32 mouse cellular contexts compared by ENCODE assay signal in genomic region chr5:42433147-42433546, GRCm38 (mm10).
DNase-seq lines count a peak whose midpoint lies in the region; ATAC-seq and TF ChIP-seq lines count a peak whose summit lies in the region.
"Had no signal": no experiment of that assay in that cellular context is flagged by ENCODE, and none has a peak within 500 bp of the region (broad histone marks: within the 10 kb centered on the region; RNA-seq: fewer than 3 reads in every experiment).

No protein-coding gene starts in this region.

- H3K36me3 ChIP-seq in forebrain, embryonic 14.5 days (ENCODE audit: control insufficient read depth, insufficient read depth, low read length): no peaks in the 10 kb centered on the region
- H3K36me3 ChIP-seq in forebrain, embryonic 10.5 days (replicated peaks): no peaks in the 10 kb centered on the region
- H3K36me3 ChIP-seq in hindbrain, postnatal 0 days (ENCODE audit: insufficient read depth, low read length): no peaks in the 10 kb centered on the region
- no peaks in the 10 kb centered on the region for H3K36me3 ChIP-seq in hindbrain, embryonic 12.5 days
- H3K36me3 ChIP-seq in neural tube, embryonic 15.5 days: no peaks in the 10 kb centered on the region
- H3K36me3 ChIP-seq: embryonic facial prominence, embryonic 12.5 days; heart, embryonic 10.5 days; heart, embryonic 15.5 days had no signal

- no peaks in the 10 kb centered on the region for H3K27me3 ChIP-seq in forebrain, embryonic 14.5 days (replicated peaks; ENCODE audit: control insufficient read depth, insufficient read depth, low read length)
- no peaks in the 10 kb centered on the region for H3K27me3 ChIP-seq in forebrain, embryonic 10.5 days (ENCODE audit: poor library complexity, severe bottlenecking)
- H3K27me3 ChIP-seq in hindbrain, postnatal 0 days (ENCODE audit: insufficient read depth, low read length): no peaks in the 10 kb centered on the region
- H3K27me3 ChIP-seq in hindbrain, embryonic 12.5 days: no peaks in the 10 kb centered on the region
- no peaks in the 10 kb centered on the region for H3K27me3 ChIP-seq in neural tube, embryonic 15.5 days (replicated peaks)
- H3K27me3 ChIP-seq: CH12.LX; embryonic facial prominence, embryonic 12.5 days; heart, embryonic 15.5 days had no signal

- H3K4me2 ChIP-seq in forebrain, embryonic 14.5 days (ENCODE audit: low read length): no peak overlapping the region
- no peak overlapping the region for H3K4me2 ChIP-seq in hindbrain, postnatal 0 days (ENCODE audit: low read depth, low read length)
- H3K4me2 ChIP-seq in hindbrain, embryonic 12.5 days (replicated peaks): no peak overlapping the region
- no peak overlapping the region for H3K4me2 ChIP-seq in neural tube, embryonic 15.5 days
- H3K4me2 ChIP-seq: embryonic facial prominence, embryonic 12.5 days; heart, embryonic 15.5 days; hindbrain, embryonic 14.5 days had no signal

- no peaks in the 10 kb centered on the region for H3K9me3 ChIP-seq in forebrain, embryonic 14.5 days (replicated peaks; ENCODE audit: control insufficient read depth, low read length)
- H3K9me3 ChIP-seq in forebrain, embryonic 10.5 days: no peaks in the 10 kb centered on the region
- no peaks in the 10 kb centered on the region for H3K9me3 ChIP-seq in hindbrain, postnatal 0 days (ENCODE audit: low read length)
- no peaks in the 10 kb centered on the region for H3K9me3 ChIP-seq in hindbrain, embryonic 12.5 days (replicated peaks)
- H3K9me3 ChIP-seq in neural tube, embryonic 15.5 days (replicated peaks): no peaks in the 10 kb centered on the region
- H3K9me3 ChIP-seq: embryonic facial prominence, embryonic 12.5 days; heart, embryonic 10.5 days; heart, embryonic 15.5 days had no signal

- TF ChIP-seq CTCF in hindbrain, postnatal 0 days (IDR thresholded peaks at IDR 0.05; ENCODE audit: low read depth): no peak

- 84% methylated on average over 3 of the region's 3 CpGs for WGBS in forebrain, embryonic 14.5 days
- 93% methylated on average over 3 of the region's 3 CpGs for WGBS in forebrain, embryonic 10.5 days
- WGBS in hindbrain, postnatal 0 days: 65% methylated on average over 3 of the region's 3 CpGs
- 88% methylated on average over 3 of the region's 3 CpGs for WGBS in hindbrain, embryonic 12.5 days
- WGBS in neural tube, embryonic 15.5 days: 83% methylated on average over 3 of the region's 3 CpGs

- no peak overlapping the region for H3K4me3 ChIP-seq in forebrain, embryonic 14.5 days (ENCODE audit: low read depth, low read length)
- no peak overlapping the region for H3K4me3 ChIP-seq in forebrain, embryonic 10.5 days
- no peak overlapping the region for H3K4me3 ChIP-seq in hindbrain, postnatal 0 days (ENCODE audit: low read length)
- no peak overlapping the region for H3K4me3 ChIP-seq in hindbrain, embryonic 12.5 days
- H3K4me3 ChIP-seq in neural tube, embryonic 15.5 days (replicated peaks): no peak overlapping the region
- H3K4me3 ChIP-seq: embryonic facial prominence, embryonic 12.5 days; heart, embryonic 10.5 days; heart, embryonic 15.5 days had no signal

- H3K27ac ChIP-seq in forebrain, embryonic 14.5 days (ENCODE audit: low read depth, low read length): no peak overlapping the region
- no peak overlapping the region for H3K27ac ChIP-seq in forebrain, embryonic 10.5 days
- peak overlapping the region; percentile 17; the same call in 1 of the 2 replicates for H3K27ac ChIP-seq in hindbrain, postnatal 0 days
- H3K27ac ChIP-seq in hindbrain, embryonic 12.5 days: no peak overlapping the region
- no peak overlapping the region for H3K27ac ChIP-seq in neural tube, embryonic 15.5 days (replicated peaks)
- H3K27ac ChIP-seq: embryonic facial prominence, embryonic 12.5 days; heart, embryonic 10.5 days; heart, embryonic 15.5 days; hindbrain, embryonic 14.5 days; kidney, postnatal 0 days; liver, embryonic 14.5 days; macrophage had no signal

- peak; percentile 79 for ATAC-seq in cerebellum, adult (ENCODE audit: insufficient number of reproducible peaks, low FRiP score, low TSS enrichment)
- peak; percentile 63; the same call in 1 of the 2 replicates for ATAC-seq in forebrain, embryonic 14.5 days
- peak; percentile 43; the same call in 1 of the 2 replicates for ATAC-seq in hindbrain, postnatal 0 days
- ATAC-seq in hindbrain, embryonic 12.5 days (ENCODE audit: low FRiP score): no peak
- ATAC-seq in neural tube, embryonic 15.5 days (ENCODE audit: low FRiP score): no peak
- ATAC-seq: activated CD4-positive, CD25-positive, alpha-beta regulatory T cell, adult 4 months; intestine, embryonic 16.5 days had no signal

- DNase-seq in cerebellum, adult 11 months: no peak
- peak; percentile 17 for DNase-seq in forebrain, embryonic 14.5 days (ENCODE audit: low spot score)
- no peak for DNase-seq in forebrain, embryonic 10.5 days (ENCODE audit: extremely low spot score, low spot score)
- DNase-seq in hindbrain, postnatal 0 days (ENCODE audit: low spot score): peak; percentile 11
- peak; percentile 5 to 19 for DNase-seq in cerebellum, postnatal 36 days
- DNase-seq: adrenal gland, adult 2 months; adrenal gland, postnatal 36 days; embryo, embryonic 11 days; gastrocnemius, postnatal 25 days; heart, adult 11 months; kidney, adult 8-10 months; kidney, postnatal 4 days; liver; lung, adult 2 months; lung, postnatal 10 days; midbrain, embryonic 14.5 days; right cerebral cortex, postnatal 25 days; thymus, adult 18-20 months; thymus, postnatal 25 days had no signal

- H3K9ac ChIP-seq in forebrain, embryonic 14.5 days (ENCODE audit: low read length): no peak overlapping the region
- H3K9ac ChIP-seq in hindbrain, postnatal 0 days (replicated peaks; ENCODE audit: low read length): no peak overlapping the region
- no peak overlapping the region for H3K9ac ChIP-seq in hindbrain, embryonic 12.5 days
- H3K9ac ChIP-seq in neural tube, embryonic 15.5 days (replicated peaks): no peak overlapping the region
- H3K9ac ChIP-seq: embryonic facial prominence, embryonic 12.5 days; heart, embryonic 15.5 days; hindbrain, embryonic 14.5 days; liver, embryonic 14.5 days had no signal

- no peaks in the 10 kb centered on the region for H3K4me1 ChIP-seq in forebrain, embryonic 14.5 days (ENCODE audit: control insufficient read depth, insufficient read depth, low read length)
- no peaks in the 10 kb centered on the region for H3K4me1 ChIP-seq in forebrain, embryonic 10.5 days
- no peaks in the 10 kb centered on the region for H3K4me1 ChIP-seq in hindbrain, postnatal 0 days (ENCODE audit: insufficient read depth, low read length)
- no peaks in the 10 kb centered on the region for H3K4me1 ChIP-seq in hindbrain, embryonic 12.5 days
- no peaks in the 10 kb centered on the region for H3K4me1 ChIP-seq in neural tube, embryonic 15.5 days
- H3K4me1 ChIP-seq: embryonic facial prominence, embryonic 12.5 days; heart, embryonic 10.5 days; heart, embryonic 15.5 days had no signal

Comparison
In these comparisons a context has a peak if more than half of its experiments do, and no peak if none do; other contexts are left out.
1. ATAC-seq: peak in cerebellum, adult (single experiment), forebrain, embryonic 14.5 days (single experiment) and hindbrain, postnatal 0 days (single experiment); none in hindbrain, embryonic 12.5 days (single experiment) and neural tube, embryonic 15.5 days (single experiment).
2. DNase-seq: peak in forebrain, embryonic 14.5 days (single experiment), hindbrain, postnatal 0 days (single experiment) and cerebellum, postnatal 36 days (2 of 2); none in cerebellum, adult 11 months (single experiment) and forebrain, embryonic 10.5 days (single experiment).